Mouse (Mus musculus) neural tube, embryonic 14.5 days (tissue): Measurements from ENCODE around the gene Myrip. TPM values are rescaled to one million over a fixed set of nuclear protein-coding genes. Genes with fewer than 3 reads are reported as not detected.
A peak's percentile ranks its signal among the peaks of the same experiment; 100 is the strongest.

Source experiments
- ATAC-seq: fragments of 200-750 bp; cut with Nextera tagmentation; 2 replicates; pipeline ENCODE4 v1.8.0; 2017; ENCODE audit warnings: low read depth, mild to moderate bottlenecking, moderate TSS enrichment, moderate library complexity
- H3K27ac ChIP-seq: fragments of 300-500 bp; sonication (generic); 2 replicates; pipeline ENCODE4 v1.5.1; 2014; ENCODE audit warnings: low read depth, mild to moderate bottlenecking, control low read depth, low read length, moderate library complexity, mixed read lengths
- H3K27me3 ChIP-seq: fragments of 300-500 bp; sonication (generic); 2 replicates; pipeline ENCODE4 v1.6.1; 2014; ENCODE audit warnings: low read length; ENCODE audit not compliant: control insufficient read depth, insufficient read depth
- H3K36me3 ChIP-seq: fragments of 300-500 bp; sonication (generic); 2 replicates; pipeline ENCODE4 v1.6.1; 2014; ENCODE audit warnings: low read length, mixed read lengths; ENCODE audit not compliant: control insufficient read depth, insufficient read depth
- H3K4me1 ChIP-seq: fragments of 300-500 bp; sonication (generic); 2 replicates; pipeline ENCODE4 v1.6.1; 2014; ENCODE audit warnings: low read length; ENCODE audit not compliant: control insufficient read depth, insufficient read depth
- H3K4me2 ChIP-seq: fragments of 300-500 bp; sonication (generic); 2 replicates; pipeline ENCODE4 v1.6.1; 2014; ENCODE audit warnings: mild to moderate bottlenecking, low read depth, low read length, control low read depth
- H3K4me3 ChIP-seq: fragments of 300-500 bp; sonication (generic); 2 replicates; pipeline ENCODE4 v1.5.1; 2014; ENCODE audit warnings: low read depth, low read length, control low read depth, mixed read lengths
- H3K9ac ChIP-seq: fragments of 300-500 bp; sonication (generic); replicated peaks from 2 replicates; pipeline ENCODE4 v1.6.1; 2014; ENCODE audit warnings: low read depth, mild to moderate bottlenecking, control low read depth, low read length, mixed read lengths
- H3K9me3 ChIP-seq: fragments of 300-500 bp; sonication (generic); 2 replicates; pipeline ENCODE4 v1.6.1; 2016; ENCODE audit warnings: low read length; ENCODE audit not compliant: control insufficient read depth
- WGBS: fragments of 180-500 bp; shearing (Covaris S2); extraction: QIAGEN DNeasy Blood & Tissue Kit; methylation state at CpG from one replicate; pipeline ENCODE4 v1.1.7; 2014; 5-methylcytosine and 5-hydroxymethylcytosine counted together
- polyA plus RNA-seq: library from polyadenylated mRNA; unstranded; fragments of >200 nt; fragmentation: Nextera tagmentation; extraction: Ambion mirVana; gene quantifications from 2 replicates; pipeline ENCODE4 v1.2.1, GENCODE M21; 2014

The Myrip gene
- polyA plus RNA-seq, 1 experiment from 2014 or later: 6.3 TPM

- Histone ChIP-seq H3K36me3 (no peaks in the 10 kb centered on the region), H3K4me3 (no peak overlapping the region), H3K4me2 (no peak overlapping the region), H3K4me1 (peaks cover 6% of the 10 kb centered on the region; the same call in 1 of the 2 replicates), H3K9me3 (no peaks in the 10 kb centered on the region), H3K27me3 (no peaks in the 10 kb centered on the region), H3K27ac (peak overlapping the region; percentile 74), H3K9ac (no peak overlapping the region)
- peak; percentile 91 for ATAC-seq
- 30% methylated on average over 14 of the region's 14 CpGs for WGBS
Measured at GRCm38 (mm10) chr9:120360397-120361177, 59.3 kb downstream of the Myrip start.

- H3K9ac ChIP-seq: no peak overlapping the region
- no peak overlapping the region for H3K4me3 ChIP-seq
- WGBS: 89% methylated on average over 6 of the region's 6 CpGs
- H3K27me3 ChIP-seq: no peaks in the 10 kb centered on the region
- H3K4me1 ChIP-seq: peaks cover 6% of the 10 kb centered on the region; the same call in 1 of the 2 replicates
- H3K27ac ChIP-seq: no peak overlapping the region
- H3K36me3 ChIP-seq: no peaks in the 10 kb centered on the region
- no peak for ATAC-seq
- H3K9me3 ChIP-seq: no peaks in the 10 kb centered on the region
- no peak overlapping the region for H3K4me2 ChIP-seq
Measured at GRCm38 (mm10) chr9:120361656-120362055, 60.3 kb downstream of the Myrip start.

GRCm38 (mm10) chr9:120362684-120363083, 61.4 kb downstream of the Myrip start:
- Histone ChIP-seq H3K9me3 (no peaks in the 10 kb centered on the region), H3K4me1 (peaks cover 6% of the 10 kb centered on the region; the same call in 1 of the 2 replicates), H3K27me3 (no peaks in the 10 kb centered on the region), H3K36me3 (no peaks in the 10 kb centered on the region), H3K4me3 (no peak overlapping the region), H3K9ac (no peak overlapping the region), H3K27ac (no peak overlapping the region), H3K4me2 (no peak overlapping the region)
- 86% methylated on average over 3 of the region's 3 CpGs for WGBS
- no peak for ATAC-seq

DNA sequence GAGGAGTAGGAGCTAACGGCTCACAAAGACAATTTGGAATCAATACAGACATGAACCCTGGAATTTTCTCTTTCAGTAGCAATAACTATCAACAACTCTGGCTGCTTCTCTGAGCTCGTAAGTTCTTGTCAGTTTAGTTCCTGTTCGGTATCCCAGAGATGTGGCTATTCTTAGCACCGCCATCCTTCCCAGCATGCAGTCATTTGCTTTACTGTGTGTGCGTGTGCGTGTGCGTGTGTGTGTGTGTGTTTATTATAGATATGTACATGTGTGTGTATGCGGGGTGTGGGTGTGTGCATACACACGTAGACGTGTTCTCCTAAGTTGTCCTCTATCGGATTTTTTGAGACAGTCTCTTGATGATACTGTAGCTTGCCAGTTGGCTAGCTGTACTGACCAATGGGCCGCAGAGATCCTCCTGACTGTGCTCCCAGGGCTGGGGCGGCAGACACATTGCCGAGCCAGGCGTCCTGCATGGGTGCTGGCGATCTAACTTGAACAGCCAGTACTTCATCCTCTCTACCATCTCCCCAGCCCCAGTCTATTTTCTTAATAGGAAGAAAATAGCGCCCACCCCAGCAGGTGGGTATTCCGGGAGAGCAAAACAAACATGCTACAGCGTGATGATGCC, 63.5 kb downstream of the Myrip start:
- Histone ChIP-seq H3K27me3 (no peaks in the 10 kb centered on the region), H3K9me3 (no peaks in the 10 kb centered on the region), H3K9ac (no peak overlapping the region), H3K4me3 (no peak overlapping the region), H3K36me3 (no peaks in the 10 kb centered on the region), H3K4me2 (no peak overlapping the region), H3K4me1 (peaks cover 6% of the 10 kb centered on the region; the same call in 1 of the 2 replicates), H3K27ac (no peak overlapping the region)
- no peak for ATAC-seq
- 84% methylated on average over 19 of the region's 19 CpGs for WGBS

GRCm38 (mm10) chr9:120367526-120367925, 66.2 kb downstream of the Myrip start:
- 94% methylated on average over 1 of the region's 1 CpGs for WGBS
- no peaks in the 10 kb centered on the region for H3K4me1 ChIP-seq
- H3K4me2 ChIP-seq: no peak overlapping the region
- H3K9ac ChIP-seq: no peak overlapping the region
- no peaks in the 10 kb centered on the region for H3K27me3 ChIP-seq
- no peak overlapping the region for H3K27ac ChIP-seq
- no peaks in the 10 kb centered on the region for H3K36me3 ChIP-seq
- no peak for ATAC-seq
- H3K9me3 ChIP-seq: no peaks in the 10 kb centered on the region
- no peak overlapping the region for H3K4me3 ChIP-seq

DNA sequence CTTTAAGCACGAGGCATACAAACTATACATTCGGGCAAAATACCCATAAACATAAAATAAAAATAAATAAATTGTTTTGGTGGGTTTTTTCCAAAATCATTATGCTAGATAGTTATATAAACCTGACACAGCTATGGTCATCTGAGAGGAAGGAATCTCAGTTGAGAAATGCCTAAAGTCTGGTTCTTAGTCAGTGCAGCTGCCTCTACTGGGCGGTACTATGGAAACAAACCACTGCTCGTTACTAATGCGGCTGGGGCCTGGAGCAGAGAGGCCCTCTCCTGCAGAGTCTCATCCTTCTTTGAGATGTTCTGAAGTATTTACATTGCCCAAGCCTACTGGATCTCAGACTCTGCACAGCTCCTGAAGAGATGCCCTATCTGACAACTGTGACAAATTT, 70.3 kb downstream of the Myrip start:
- no peaks in the 10 kb centered on the region for H3K36me3 ChIP-seq
- no peak for ATAC-seq
- no peak overlapping the region for H3K27ac ChIP-seq
- WGBS: 84% methylated on average over 5 of the region's 5 CpGs
- H3K9me3 ChIP-seq: no peaks in the 10 kb centered on the region
- no peak overlapping the region for H3K4me3 ChIP-seq
- H3K27me3 ChIP-seq: no peaks in the 10 kb centered on the region
- no peak overlapping the region for H3K9ac ChIP-seq
- no peak overlapping the region for H3K4me2 ChIP-seq
- H3K4me1 ChIP-seq: no peaks in the 10 kb centered on the region

- ATAC-seq: no peak
- no peak overlapping the region for H3K4me3 ChIP-seq
- H3K4me2 ChIP-seq: no peak overlapping the region
- no peaks in the 10 kb centered on the region for H3K9me3 ChIP-seq
- no peak overlapping the region for H3K9ac ChIP-seq
- H3K27ac ChIP-seq: no peak overlapping the region
- no peaks in the 10 kb centered on the region for H3K36me3 ChIP-seq
- H3K4me1 ChIP-seq: no peaks in the 10 kb centered on the region
- WGBS: 70% methylated on average over 6 of the region's 6 CpGs
- H3K27me3 ChIP-seq: no peaks in the 10 kb centered on the region
Measured at GRCm38 (mm10) chr9:120372347-120372746, 71.0 kb downstream of the Myrip start.

- no peak overlapping the region for H3K4me2 ChIP-seq
- no peak overlapping the region for H3K4me3 ChIP-seq
- ATAC-seq: 0 out of 2 replicates have a peak, but pooled peaks have one; percentile 17
- H3K9ac ChIP-seq: no peak overlapping the region
- H3K9me3 ChIP-seq: no peaks in the 10 kb centered on the region
- no peaks in the 10 kb centered on the region for H3K27me3 ChIP-seq
- H3K4me1 ChIP-seq: no peaks in the 10 kb centered on the region
- H3K27ac ChIP-seq: no peak overlapping the region
- no peaks in the 10 kb centered on the region for H3K36me3 ChIP-seq
- 25% methylated on average over 11 of the region's 11 CpGs for WGBS
Measured at GRCm38 (mm10) chr9:120377726-120378125, 76.4 kb downstream of the Myrip start.

- Histone ChIP-seq H3K27ac (no peak overlapping the region), H3K9ac (no peak overlapping the region), H3K36me3 (no peaks in the 10 kb centered on the region), H3K4me3 (no peak overlapping the region), H3K4me1 (no peaks in the 10 kb centered on the region), H3K27me3 (no peaks in the 10 kb centered on the region), H3K9me3 (no peaks in the 10 kb centered on the region), H3K4me2 (no peak overlapping the region)
- ATAC-seq: no peak
- WGBS: 36% methylated on average over 9 of the region's 9 CpGs
Measured at GRCm38 (mm10) chr9:120395188-120395587, 93.9 kb downstream of the Myrip start.
